Mouse (Mus musculus) intestine, embryonic 16.5 days (tissue): ENCODE data around the gene Tmod2. TPM values are rescaled to one million over a fixed set of nuclear protein-coding genes. Genes with fewer than 3 reads are reported as not detected.
"Not testable (repeated sequence)": the region's sequence is repeated elsewhere in the genome, so short reads cannot be mapped to it uniquely, and the experiment has no call there.

Experiments
- ATAC-seq: fragments of 200-750 bp; cut with Nextera tagmentation; 2 replicates; pipeline ENCODE4 v1.8.0; 2017; ENCODE audit warnings: moderate TSS enrichment, moderate library complexity
- H3K27ac ChIP-seq: fragments of 300-500 bp; sonication (generic); 2 replicates; pipeline ENCODE4 v1.5.1; 2014; ENCODE audit warnings: mild to moderate bottlenecking, low read length
- H3K27me3 ChIP-seq: fragments of 300-500 bp; sonication (generic); replicated peaks from 2 replicates; pipeline ENCODE4 v1.6.1; 2014; ENCODE audit warnings: low read length, control low read depth, mixed read lengths; ENCODE audit not compliant: control insufficient read depth, insufficient read depth
- H3K36me3 ChIP-seq: fragments of 300-500 bp; sonication (generic); 2 replicates; pipeline ENCODE4 v1.6.1; 2014; ENCODE audit warnings: low read length, control low read depth; ENCODE audit not compliant: control insufficient read depth, insufficient read depth
- H3K4me1 ChIP-seq: fragments of 300-500 bp; sonication (generic); 2 replicates; pipeline ENCODE4 v1.6.1; 2014; ENCODE audit warnings: low read length, control low read depth, mixed read lengths; ENCODE audit not compliant: control insufficient read depth, insufficient read depth
- H3K4me2 ChIP-seq: fragments of 300-500 bp; sonication (generic); 2 replicates; pipeline ENCODE4 v1.6.1; 2014; ENCODE audit warnings: low read depth, low read length, control low read depth
- H3K4me3 ChIP-seq: fragments of 300-500 bp; sonication (generic); 2 replicates; pipeline ENCODE4 v1.5.1; 2014; ENCODE audit warnings: mild to moderate bottlenecking, low read length
- H3K9ac ChIP-seq: fragments of 300-500 bp; sonication (generic); 2 replicates; pipeline ENCODE4 v1.6.1; 2014; ENCODE audit warnings: low read depth, low read length
- H3K9me3 ChIP-seq: fragments of 300-500 bp; sonication (generic); 2 replicates; pipeline ENCODE4 v1.6.1; 2016; ENCODE audit warnings: low read length, control low read depth; ENCODE audit not compliant: control insufficient read depth
- WGBS: fragments of 180-500 bp; shearing (Covaris S2); extraction: QIAGEN DNeasy Blood & Tissue Kit; methylation state at CpG from one replicate; pipeline ENCODE4 v1.1.7; 2014; 5-methylcytosine and 5-hydroxymethylcytosine counted together
- polyA plus RNA-seq: library from polyadenylated mRNA; unstranded; fragments of >200 nt; fragmentation: Nextera tagmentation; extraction: Ambion mirVana; gene quantifications from 2 replicates; pipeline ENCODE4 v1.2.1, GENCODE M21; 2015

The Tmod2 gene
- polyA plus RNA-seq, 1 experiment from 2014 or later = 16.2 TPM

GRCm38 (mm10) chr9:75630823-75631454, 19.8 kb upstream of the Tmod2 start:
- no peaks in the 10 kb centered on the region for H3K27me3 ChIP-seq
- H3K4me1 ChIP-seq = 0 out of 2 replicates have a peak, but pooled peaks cover 5% of the 10 kb centered on the region
- no peak overlapping the region for H3K4me2 ChIP-seq
- H3K27ac ChIP-seq = no peak overlapping the region
- H3K9me3 ChIP-seq = no peaks in the 10 kb centered on the region
- H3K4me3 ChIP-seq = no peak overlapping the region
- 67% methylated on average over 8 of the region's 8 CpGs for WGBS
- H3K9ac ChIP-seq = no peak overlapping the region
- H3K36me3 ChIP-seq = no peaks in the 10 kb centered on the region
- ATAC-seq = no peak

- Histone ChIP-seq H3K4me2 (peak overlapping the region; percentile 91), H3K9me3 (no peaks in the 10 kb centered on the region), H3K27me3 (no peaks in the 10 kb centered on the region), H3K4me3 (peak overlapping the region; percentile 74), H3K9ac (peak overlapping the region; percentile 87), H3K4me1 (0 out of 2 replicates have a peak, but pooled peaks cover 2% of the 10 kb centered on the region), H3K36me3 (no peaks in the 10 kb centered on the region), H3K27ac (peak overlapping the region; percentile 68)
- WGBS = 2% methylated on average over 14 of the region's 14 CpGs
- no peak for ATAC-seq
Observed at GRCm38 (mm10) chr9:75626308-75626604, 15.1 kb upstream of the Tmod2 start.

DNA sequence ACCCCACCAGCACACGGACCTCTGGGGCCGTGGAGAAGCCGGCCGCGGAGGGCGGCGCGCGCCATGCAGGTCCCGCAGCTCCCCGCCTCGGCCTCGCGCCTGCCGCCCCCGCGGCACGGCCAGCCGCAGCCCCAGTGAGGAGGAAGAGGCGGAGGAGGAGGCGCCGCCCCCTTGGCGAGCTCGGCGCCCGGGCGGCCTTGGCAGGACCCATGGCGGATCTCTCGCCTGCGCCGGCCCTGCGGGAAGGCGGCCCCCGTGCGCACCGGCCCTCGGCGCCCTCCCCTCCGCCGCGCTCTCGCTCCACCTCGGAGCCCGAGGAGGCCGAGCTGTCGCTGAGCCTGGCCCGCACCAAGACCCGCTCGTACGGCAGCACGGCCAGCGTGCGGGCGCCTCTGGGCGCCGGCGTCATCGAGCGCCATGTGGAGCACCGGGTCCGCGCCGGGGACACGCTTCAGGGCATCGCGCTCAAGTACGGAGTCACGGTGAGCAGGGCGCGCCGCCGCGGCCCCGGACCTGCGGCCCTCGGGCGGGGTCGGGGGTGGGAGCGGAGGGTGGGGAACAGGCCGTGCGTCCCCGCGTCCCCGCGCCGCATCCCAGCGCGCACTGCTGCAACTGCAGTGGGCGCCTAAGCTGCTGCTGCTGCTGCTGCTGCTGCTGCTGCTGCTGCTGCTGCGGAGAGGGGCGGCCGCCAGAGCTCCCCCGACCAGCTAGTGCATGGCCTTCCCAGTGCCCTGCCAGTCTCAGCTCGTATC, 14.6 kb upstream of the Tmod2 start, which contains the start of gene Lysmd2:
Lysmd2 (plus strand) TSS at position 186 of the 752 bp plus-strand sequence.
- WGBS = under 1% methylated on average over 86 of the region's 94 CpGs
- H3K9me3 ChIP-seq = no peaks in the 10 kb centered on the region

GRCm38 (mm10) chr9:75624983-75625555, 13.9 kb upstream of the Tmod2 start:
- ATAC-seq = peak; percentile 21
- Histone ChIP-seq H3K9me3 (peaks cover 3% of the 10 kb centered on the region; the same call in 1 of the 2 replicates), H3K4me3 (peak overlapping the region; percentile 74), H3K4me2 (peak overlapping the region; percentile 91), H3K9ac (peak overlapping the region; percentile 87), H3K27ac (peak overlapping the region; percentile 68), H3K27me3 (no peaks in the 10 kb centered on the region), H3K4me1 (no peaks in the 10 kb centered on the region), H3K36me3 (no peaks in the 10 kb centered on the region)
- WGBS = 18% methylated on average over 18 of the region's 18 CpGs

More for the DNA sequence above, 14.6 kb upstream of the Tmod2 start, which contains the start of gene Lysmd2:
- peak within 1 kb of the TSS; percentile 87 for H3K9ac ChIP-seq
- H3K4me3 ChIP-seq = peak within 1 kb of the TSS; percentile 74
- H3K36me3 ChIP-seq = no peaks in the 10 kb centered on the region
- peak within 1 kb of the TSS; percentile 91 for H3K4me2 ChIP-seq
- no peaks in the 10 kb centered on the region for H3K4me1 ChIP-seq
- H3K27me3 ChIP-seq = no peaks in the 10 kb centered on the region
- H3K27ac ChIP-seq = peak within 1 kb of the TSS; percentile 68
- ATAC-seq = peak; percentile 95

- Histone ChIP-seq H3K4me2 (no peak overlapping the region), H3K9me3 (peaks cover 3% of the 10 kb centered on the region; the same call in 1 of the 2 replicates), H3K36me3 (no peaks in the 10 kb centered on the region), H3K9ac (no peak overlapping the region), H3K4me1 (no peaks in the 10 kb centered on the region), H3K27me3 (no peaks in the 10 kb centered on the region), H3K4me3 (no peak overlapping the region), H3K27ac (no peak overlapping the region)
- WGBS = 64% methylated on average over 3 of the region's 3 CpGs
- ATAC-seq = no peak
Observed at GRCm38 (mm10) chr9:75621428-75621827, 10.3 kb upstream of the Tmod2 start.

DNA sequence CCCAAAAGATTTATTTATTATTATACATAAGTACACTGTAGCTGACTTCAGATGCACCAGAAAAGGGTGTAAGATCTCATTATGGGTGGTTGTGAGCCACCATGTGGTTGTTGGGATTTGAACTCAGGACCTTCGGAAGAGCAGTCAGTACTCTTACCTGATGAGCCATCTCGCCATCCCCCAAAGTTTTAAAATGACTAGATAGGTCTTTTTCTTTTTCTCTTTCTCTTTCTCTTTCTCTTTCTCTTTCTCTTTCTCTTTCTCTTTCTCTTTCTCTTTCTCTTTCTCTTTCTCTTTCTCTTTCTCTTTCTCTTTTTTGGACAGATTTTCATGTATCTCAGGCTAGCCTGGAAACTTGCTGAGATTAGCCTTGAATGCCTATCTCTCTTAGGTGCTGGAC, 8.6 kb upstream of the Tmod2 start:
- not testable (repeated sequence) for H3K9me3 ChIP-seq, H3K27me3 ChIP-seq, H3K4me1 ChIP-seq, H3K27ac ChIP-seq, ATAC-seq, H3K36me3 ChIP-seq, H3K9ac ChIP-seq, H3K4me3 ChIP-seq, H3K4me2 ChIP-seq
- 88% methylated on average over 2 of the region's 2 CpGs for WGBS

GRCm38 (mm10) chr9:75618836-75619400, 7.8 kb upstream of the Tmod2 start:
- 90% methylated on average over 6 of the region's 6 CpGs for WGBS
- H3K4me2 ChIP-seq = no peak overlapping the region
- peaks cover 3% of the 10 kb centered on the region; the same call in 1 of the 2 replicates for H3K9me3 ChIP-seq
- no peak overlapping the region for H3K27ac ChIP-seq
- no peak overlapping the region for H3K9ac ChIP-seq
- no peaks in the 10 kb centered on the region for H3K4me1 ChIP-seq
- no peaks in the 10 kb centered on the region for H3K27me3 ChIP-seq
- no peak for ATAC-seq
- H3K4me3 ChIP-seq = no peak overlapping the region
- no peaks in the 10 kb centered on the region for H3K36me3 ChIP-seq

GRCm38 (mm10) chr9:75616560-75616959, 5.4 kb upstream of the Tmod2 start:
- no peak for ATAC-seq
- H3K9me3 ChIP-seq = peaks cover 3% of the 10 kb centered on the region; the same call in 1 of the 2 replicates
- 66% methylated on average over 3 of the region's 3 CpGs for WGBS

DNA sequence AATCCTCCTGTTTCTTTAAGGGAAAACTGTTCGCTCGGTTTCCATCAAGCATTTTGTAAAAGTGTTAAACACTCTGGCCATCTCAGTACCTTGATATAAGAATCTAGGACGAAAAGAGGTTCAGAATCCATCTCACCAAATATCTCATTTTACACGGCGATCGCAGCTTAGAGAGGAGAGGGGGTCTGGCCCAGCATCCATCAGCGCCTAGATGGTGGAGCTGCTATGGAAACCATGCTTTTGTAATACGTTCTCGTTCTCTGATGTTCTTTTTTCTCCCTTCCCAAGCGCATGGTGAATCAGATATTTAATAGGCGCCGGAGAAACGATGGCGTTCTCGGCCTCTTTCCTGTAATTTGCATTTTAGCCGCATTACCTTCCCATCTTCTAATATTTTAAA, 1.2 kb downstream of the Tmod2 start:
- Histone ChIP-seq H3K4me2 (peak overlapping the region; percentile 97), H3K4me3 (peak overlapping the region; percentile 74), H3K27ac (no peak overlapping the region), H3K36me3 (no peaks in the 10 kb centered on the region), H3K9me3 (no peaks in the 10 kb centered on the region), H3K27me3 (peaks cover 7% of the 10 kb centered on the region; the same call in 1 of the 2 replicates), H3K9ac (no peak overlapping the region), H3K4me1 (peaks cover 5% of the 10 kb centered on the region; the same call in 1 of the 2 replicates)
- 25% methylated on average over 16 of the region's 16 CpGs for WGBS
- no peak for ATAC-seq

More at GRCm38 (mm10) chr9:75616560-75616959, 5.4 kb upstream of the Tmod2 start:
- no peak overlapping the region for H3K9ac ChIP-seq
- no peaks in the 10 kb centered on the region for H3K27me3 ChIP-seq
- H3K4me3 ChIP-seq = no peak overlapping the region
- H3K4me1 ChIP-seq = no peaks in the 10 kb centered on the region
- no peak overlapping the region for H3K27ac ChIP-seq
- no peak overlapping the region for H3K4me2 ChIP-seq
- H3K36me3 ChIP-seq = no peaks in the 10 kb centered on the region
